Mouse (Mus musculus) brain, embryonic 14.5 days (tissue): ENCODE data around the gene Wwc1. TPM values are rescaled to one million over a fixed set of nuclear protein-coding genes. Genes with fewer than 3 reads are reported as not detected.

ENCODE experiments used
- DNase-seq: peaks from one replicate; pipeline ENCODE4 v3.0.0-alpha.2; 2011; ENCODE audit warnings: low read depth
- CTCF ChIP-seq: fragments of 200-500 bp; IDR thresholded peaks from 2 replicates; pipeline ENCODE4 v1.5.1; 2012; ENCODE audit warnings: inconsistent platforms, mild to moderate bottlenecking, moderate library complexity, borderline replicate concordance; ENCODE audit not compliant: insufficient read depth, insufficient read length; ENCODE audit errors: extremely low read depth
- POLR2A ChIP-seq: fragments of 200-500 bp; IDR thresholded peaks from 2 replicates; pipeline ENCODE4 v1.6.1; 2012; ENCODE audit warnings: mild to moderate bottlenecking, inconsistent platforms, borderline replicate concordance; ENCODE audit not compliant: poor library complexity, insufficient read depth, insufficient read length, severe bottlenecking; ENCODE audit errors: extremely low read depth
- polyA plus RNA-seq: library from polyadenylated mRNA; depleted of rRNA; stranded (reverse); fragments of >200 nt; gene quantifications from 2 replicates; pipeline ENCODE4 v1.2.3, GENCODE M21; 2012

Gene Wwc1
- polyA plus RNA-seq, 1 experiment, result 45.1 TPM

DNA sequence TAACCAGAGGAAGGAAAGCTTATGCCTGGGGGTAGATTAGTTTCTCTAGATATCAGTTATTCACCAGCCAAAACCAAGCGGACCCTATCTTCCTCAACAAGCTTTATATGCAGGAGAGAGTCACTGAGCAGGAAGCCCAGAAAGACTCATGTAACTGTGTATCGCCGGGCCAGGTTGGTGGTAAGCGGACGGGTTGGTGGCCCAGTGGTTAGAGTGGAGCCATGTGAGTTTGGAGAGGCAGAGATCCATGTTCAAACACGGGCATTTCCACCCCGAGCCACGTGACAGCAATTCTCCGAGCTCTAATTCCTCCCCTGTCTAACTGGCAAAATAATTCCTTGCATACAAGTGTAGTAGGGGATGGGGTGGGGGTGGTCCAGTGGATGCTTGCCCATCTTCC lies 32.4 kb downstream of the Wwc1 start:
- no peak for TF ChIP-seq CTCF
- no peak for TF ChIP-seq POLR2A

DNA sequence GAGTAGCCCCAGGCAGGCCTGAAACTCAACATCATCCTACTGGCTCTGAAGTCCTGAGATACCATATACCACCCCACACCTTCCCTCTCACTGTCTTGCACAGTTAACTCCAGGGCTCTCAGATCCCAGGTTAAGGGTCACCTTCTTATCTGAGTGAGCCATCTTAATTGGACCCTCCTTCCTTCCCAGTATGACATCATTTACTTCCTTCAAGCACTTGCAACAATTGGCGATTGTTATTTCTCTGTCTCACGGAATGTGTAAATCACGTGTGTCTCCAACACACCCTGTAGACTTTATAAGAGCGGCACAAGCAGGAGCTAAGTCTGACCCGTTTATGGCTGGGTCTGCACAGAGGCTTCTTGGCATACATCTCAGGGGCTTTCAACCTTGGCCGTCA lies 35.1 kb downstream of the Wwc1 start:
- no peak for DNase-seq
- TF ChIP-seq CTCF (no peak), POLR2A (no peak)

More for the DNA sequence above, 32.4 kb downstream of the Wwc1 start:
- DNase-seq, result no peak

DNA sequence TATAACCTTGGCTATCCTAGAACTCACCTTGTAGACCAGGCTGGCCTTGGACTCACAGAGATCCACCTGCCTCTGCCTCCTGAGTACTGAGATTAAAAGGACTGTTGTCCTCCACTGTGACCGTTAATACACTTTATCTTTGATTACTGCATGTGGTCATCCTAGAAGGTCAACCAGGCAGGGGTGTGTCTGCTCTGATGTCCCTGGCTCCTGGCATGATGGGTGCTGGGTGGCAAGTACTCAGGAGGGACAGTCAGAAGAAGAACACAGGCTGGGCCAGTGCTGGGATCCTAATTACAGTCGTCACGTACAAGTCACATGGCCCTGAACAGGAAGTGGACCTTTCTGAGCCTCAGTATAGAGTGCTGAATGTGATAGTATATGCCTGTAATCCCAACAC lies 38.7 kb downstream of the Wwc1 start:
- TF ChIP-seq CTCF (no peak), POLR2A (no peak)
- DNase-seq, result no peak

DNA sequence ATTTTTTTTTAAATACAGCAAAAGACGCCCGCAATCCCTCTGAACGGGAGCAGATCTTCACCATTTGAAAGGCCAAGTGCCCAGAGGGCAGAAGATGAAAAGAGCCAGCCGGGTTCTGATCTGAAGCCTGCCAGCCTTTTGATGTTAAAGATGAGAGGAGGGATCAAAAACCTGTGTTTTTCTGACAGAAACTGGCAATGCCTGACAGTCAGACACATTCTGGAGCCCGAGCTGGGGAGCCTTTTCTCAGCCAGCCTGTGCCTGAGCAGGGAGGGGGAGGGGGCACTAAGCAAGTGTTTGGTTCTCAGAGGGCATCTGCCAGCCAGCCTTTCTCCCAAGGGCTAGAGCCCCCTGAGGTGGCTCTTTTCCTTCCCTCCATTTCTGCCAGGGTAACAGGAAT lies 39.3 kb downstream of the Wwc1 start:
- peak; percentile 85 for DNase-seq
- TF ChIP-seq CTCF, result no peak
- no peak for TF ChIP-seq POLR2A

DNA sequence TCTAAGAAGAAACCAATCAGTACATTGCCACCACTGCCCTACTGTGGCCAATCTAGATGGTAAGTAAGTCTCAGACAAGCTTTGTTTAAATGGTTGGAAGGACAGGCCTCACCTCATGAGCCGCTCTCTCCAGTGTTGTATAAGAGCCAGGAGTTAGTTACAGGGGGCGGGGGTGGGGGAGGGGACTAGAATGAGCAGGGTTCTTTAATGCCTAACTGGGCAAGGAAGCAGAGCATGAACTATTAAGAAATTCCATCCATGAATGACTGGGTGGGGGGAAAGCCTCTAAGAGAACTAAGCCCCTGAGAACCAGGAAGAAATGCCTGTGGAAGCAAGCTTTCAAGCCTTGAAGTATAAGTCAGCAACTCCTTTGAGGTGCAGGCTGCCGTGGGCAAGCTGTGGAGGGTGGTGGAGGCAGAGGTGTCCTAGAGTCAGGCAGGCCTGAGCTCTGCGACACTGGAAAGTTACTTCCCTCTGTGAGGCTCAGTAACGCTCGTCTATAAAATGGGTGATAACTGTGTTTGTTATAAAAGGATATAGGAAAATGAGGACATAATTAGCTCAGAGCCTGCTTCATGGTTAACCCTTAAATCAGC lies 41.4 kb downstream of the Wwc1 start:
- DNase-seq, result peak; percentile 55
- TF ChIP-seq CTCF, result no peak
- no peak for TF ChIP-seq POLR2A

DNA sequence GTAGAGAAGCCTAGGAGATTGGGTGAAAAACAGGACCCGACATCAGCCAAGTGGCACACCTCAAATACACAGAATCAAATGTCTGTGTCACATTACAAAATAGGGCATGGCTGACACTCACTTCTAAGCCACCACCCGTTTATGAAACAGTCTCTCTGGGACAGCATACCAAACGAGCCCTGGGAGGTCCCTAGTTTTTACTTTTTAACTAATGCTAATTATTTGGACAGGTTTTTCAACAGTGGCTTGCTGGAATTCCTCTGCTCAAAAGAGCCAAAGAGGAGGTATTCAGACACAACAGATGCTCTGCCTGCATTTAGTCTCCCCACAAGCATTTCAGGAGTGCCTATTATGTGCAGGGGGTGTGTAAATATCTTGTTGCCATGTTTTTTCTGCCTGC lies 44.7 kb downstream of the Wwc1 start:
- no peak for TF ChIP-seq POLR2A
- no peak for TF ChIP-seq CTCF
- no peak for DNase-seq

DNA sequence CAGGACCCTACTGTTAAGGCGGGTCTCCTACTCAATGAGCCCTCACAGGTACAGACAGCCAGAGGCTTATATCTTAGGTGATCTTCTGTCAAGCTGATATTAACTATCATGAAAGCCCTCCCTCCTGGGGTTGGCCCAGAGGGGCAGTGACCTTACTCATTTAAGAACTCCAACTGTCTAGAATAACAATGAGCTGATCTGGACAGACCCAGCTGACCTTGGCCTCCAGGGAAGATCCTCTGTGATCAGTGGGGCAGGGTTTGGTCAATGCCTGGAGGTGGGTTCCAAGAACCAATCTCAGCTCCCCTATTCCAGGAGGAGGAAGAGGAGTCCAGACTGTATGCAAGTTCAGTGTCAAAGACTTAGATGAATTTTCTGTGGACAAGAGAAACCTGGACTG lies 45.2 kb downstream of the Wwc1 start:
- TF ChIP-seq CTCF, result no peak
- no peak for TF ChIP-seq POLR2A
- no peak for DNase-seq

DNA sequence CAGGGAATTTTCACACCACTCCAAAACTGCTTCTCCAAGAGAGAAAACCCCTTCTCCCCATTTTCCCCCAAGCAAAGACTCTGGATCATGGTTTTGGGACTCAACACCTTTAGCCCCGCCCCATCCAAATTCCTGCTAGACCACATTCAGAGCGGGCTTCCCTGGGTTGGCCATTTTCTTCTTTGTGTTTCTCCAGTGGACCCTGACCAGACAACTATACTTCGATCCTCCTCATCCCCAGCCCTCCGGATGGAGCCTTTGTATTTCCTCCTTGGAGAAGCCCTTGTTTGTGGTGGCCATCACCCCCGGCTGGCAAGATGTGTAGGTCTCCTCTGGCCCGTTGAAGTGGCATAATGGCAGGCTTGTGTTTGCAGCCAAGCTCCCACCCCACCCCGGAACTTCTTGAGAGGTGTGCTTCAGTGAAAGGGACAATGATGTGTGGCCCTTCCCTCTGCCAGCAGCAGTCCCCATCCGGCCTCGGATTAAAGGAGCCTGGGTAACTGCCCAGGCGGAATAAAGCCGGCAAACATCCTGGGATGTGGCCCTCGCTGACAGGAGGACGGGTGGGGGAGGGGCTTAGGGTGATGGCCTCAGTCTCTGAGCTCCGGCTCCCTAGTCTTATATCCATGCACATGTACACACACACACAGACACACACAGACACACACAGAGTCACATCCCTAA lies 46.8 kb downstream of the Wwc1 start:
- peak; percentile 84 for DNase-seq
- TF ChIP-seq POLR2A (no peak), CTCF (no peak)

DNA sequence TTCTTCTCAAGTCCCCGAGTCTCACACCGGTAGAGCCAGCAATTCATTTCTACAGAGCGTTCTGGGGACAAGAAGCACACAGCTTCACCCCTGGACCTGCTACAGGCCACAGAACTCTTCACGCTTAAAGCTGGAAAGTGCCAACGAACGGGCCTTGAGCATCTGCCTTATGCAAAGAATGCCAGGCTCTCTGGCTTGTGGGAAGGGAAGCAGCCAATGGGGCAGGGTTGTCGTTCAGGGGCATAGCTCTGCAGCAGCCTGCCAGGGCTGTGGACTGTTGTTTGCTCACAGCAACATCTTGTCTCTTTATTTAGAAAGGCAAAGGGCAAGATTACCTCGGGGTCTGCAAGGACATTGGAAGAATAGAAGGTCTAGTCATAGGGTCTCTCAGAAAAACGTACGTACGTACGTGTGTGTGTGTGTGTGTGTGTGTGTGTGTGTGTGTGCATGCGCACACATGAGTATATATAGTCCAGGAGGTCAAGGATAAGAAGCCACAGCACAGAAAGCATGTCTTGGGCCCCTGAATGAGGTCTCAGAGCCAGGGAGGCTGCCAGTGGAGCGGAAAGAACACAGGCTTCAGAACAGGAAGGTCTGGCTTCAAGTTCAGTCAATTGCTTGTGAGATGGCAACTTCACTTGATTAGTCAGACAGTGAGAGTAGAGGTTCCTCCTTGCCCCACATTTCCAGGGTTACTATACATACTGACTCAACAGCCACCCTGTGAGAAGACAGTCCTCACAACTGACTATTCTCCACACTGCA lies 48.0 kb downstream of the Wwc1 start:
- no peak for DNase-seq
- no peak for TF ChIP-seq CTCF
- TF ChIP-seq POLR2A, result no peak

DNA sequence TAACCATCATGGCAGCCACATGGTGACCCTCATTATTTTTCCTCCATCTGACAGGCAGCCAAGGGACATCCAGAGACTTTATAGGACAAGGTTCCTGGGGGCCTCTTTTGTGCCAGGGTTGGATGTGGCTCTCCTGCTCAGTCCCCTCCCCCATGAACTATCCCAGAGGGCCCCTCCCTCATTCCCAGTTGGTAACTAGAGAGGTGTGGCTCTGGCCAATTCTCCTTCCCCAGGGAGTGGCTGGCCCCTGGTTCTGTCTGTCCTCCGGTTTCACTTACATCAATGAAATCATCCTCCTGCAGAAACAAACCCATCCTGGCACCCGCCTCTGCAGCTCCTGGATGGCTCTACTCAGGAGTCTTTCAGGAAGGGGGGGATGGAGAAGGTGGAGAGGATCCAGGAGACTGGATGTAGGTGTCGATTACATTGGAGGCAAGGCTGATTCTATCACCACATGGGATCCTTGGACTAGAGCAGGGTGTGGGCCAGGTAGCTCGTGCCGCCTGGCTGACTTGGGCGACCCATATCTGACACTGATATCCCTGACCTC lies 49.7 kb downstream of the Wwc1 start:
- TF ChIP-seq POLR2A, result no peak
- TF ChIP-seq CTCF, result no peak
- DNase-seq, result no peak

DNA sequence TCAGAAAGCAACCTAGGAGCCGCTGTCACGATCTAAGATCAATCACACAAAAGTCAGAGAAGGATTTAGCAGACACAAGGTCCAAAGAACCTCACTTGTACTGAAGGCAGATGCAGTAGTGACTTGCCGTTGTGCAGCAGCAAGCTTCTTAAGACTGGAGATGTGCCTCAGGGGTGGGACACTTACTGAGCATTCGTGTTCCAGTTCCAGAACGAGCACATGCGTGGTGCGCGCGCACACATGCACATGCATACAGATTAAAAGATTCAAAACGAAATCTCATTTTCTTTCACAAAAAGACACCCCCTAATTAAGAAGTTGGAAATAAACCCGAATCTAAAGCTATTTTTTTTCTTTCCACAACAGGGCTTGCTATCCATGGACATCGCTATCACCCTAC lies 51.9 kb downstream of the Wwc1 start:
- no peak for DNase-seq
- TF ChIP-seq CTCF (no peak), POLR2A (no peak)

DNA sequence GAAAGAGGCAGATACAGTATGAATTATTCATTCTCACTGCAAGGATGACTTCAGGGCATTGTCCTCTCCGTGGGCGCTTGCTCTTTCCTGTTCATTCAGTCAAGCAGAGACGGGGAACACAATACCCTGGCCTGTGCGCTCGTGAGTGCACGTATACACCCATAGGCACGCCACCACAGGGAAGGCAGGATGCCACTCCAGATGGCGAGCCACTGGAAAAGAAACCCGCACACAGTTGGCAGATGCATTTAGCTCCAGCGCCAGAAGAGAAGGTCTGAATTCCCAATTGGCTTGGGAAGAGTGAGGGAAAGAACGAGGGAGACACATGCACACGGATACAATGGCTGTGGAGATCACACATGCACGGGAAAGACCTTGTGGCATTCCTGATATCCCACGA lies 53.0 kb downstream of the Wwc1 start:
- DNase-seq, result peak; percentile 83
- no peak for TF ChIP-seq POLR2A
- TF ChIP-seq CTCF, result no peak

DNA sequence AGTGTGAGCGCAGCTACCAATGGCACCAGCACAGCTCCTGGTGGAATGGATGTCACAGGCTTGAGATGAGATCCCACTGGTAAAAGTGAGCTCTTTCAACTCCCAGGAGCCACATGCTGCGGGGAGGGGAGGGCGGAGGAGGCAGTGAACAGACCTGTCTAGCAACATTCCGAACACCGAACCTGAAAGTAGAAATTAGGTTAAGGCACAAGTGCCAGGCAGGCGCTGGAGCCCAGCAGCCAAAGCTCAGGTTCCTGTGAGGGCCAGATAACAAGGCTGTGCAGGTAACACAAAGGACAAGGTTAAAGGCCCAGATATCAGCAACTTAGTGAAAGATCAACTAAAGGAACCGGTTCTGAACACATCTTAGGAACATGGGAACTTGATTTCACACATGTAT lies 54.7 kb downstream of the Wwc1 start:
- TF ChIP-seq CTCF, result no peak
- no peak for TF ChIP-seq POLR2A
- no peak for DNase-seq
